Mouse (Mus musculus): ENCODE measurements around the gene 1700001K19Rik. TPM values are rescaled to one million over a fixed set of nuclear protein-coding genes. Genes with fewer than 3 reads are reported as not detected.
"Not testable (repeated sequence)": the region's sequence is repeated elsewhere in the genome, so short reads cannot be mapped to it uniquely, and the experiment has no call there.

The 1700001K19Rik gene
- polyA plus RNA-seq, 1 experiment from 2014 or later = 0.27 TPM

DNA sequence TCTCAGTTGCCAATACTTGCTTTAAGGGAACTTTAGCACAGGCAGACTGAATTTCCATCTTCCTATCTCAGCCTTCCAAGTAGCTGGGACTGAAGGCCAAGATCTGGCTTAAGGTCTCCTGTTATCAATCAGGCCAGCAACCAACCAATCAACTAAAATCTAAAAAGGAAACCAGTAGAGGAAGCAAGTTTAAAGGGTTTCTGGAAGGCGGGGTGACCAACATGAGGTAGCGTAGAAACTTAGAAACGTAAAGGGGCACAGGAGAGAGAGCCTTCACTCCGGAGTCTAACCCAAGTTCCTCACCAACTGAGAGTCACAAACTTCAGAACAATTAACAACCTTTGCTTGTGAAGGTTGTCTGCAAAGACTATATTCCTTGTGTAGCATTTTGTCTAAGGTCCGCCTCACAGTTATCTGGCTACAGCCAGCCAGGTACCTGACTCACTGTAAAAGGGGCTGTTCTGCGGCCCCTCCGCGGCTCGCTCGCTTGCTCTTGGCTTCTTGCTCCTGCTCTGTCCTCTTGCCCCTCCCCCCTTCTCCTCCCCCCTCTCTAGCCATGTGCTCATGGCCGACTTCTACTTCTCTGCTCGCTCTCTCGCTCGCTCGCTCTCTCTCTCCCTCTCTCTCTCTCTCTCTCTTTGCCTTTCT, 16.2 kb upstream of the 1700001K19Rik start:
- ATAC-seq (replicated peaks; ENCODE audit: low FRiP score) (no peak), DNase-seq (ENCODE audit: low spot score) (no peak)
- H3K9ac ChIP-seq (ENCODE audit: low read length) = peak overlapping the region; percentile 8; the same call in 1 of the 2 replicates
- H3K27me3 ChIP-seq (ENCODE audit: control insufficient read depth, insufficient read depth, low read length) = no peaks in the 10 kb centered on the region
- H3K27ac ChIP-seq (ENCODE audit: low read depth, low read length) = no peak overlapping the region
- H3K4me3 ChIP-seq (ENCODE audit: low read depth, low read length) = no peak overlapping the region
- whole genome bisulfite sequencing = 40% methylated on average over 15 of the region's 15 CpGs
- peaks cover 6% of the 10 kb centered on the region for H3K4me1 ChIP-seq (replicated peaks; ENCODE audit: control insufficient read depth, insufficient read depth, low read length)
- H3K4me2 ChIP-seq (ENCODE audit: low read depth, low read length, severe bottlenecking) = no peak overlapping the region
- H3K36me3 ChIP-seq (ENCODE audit: control insufficient read depth, insufficient read depth, low read length) = peaks cover 4% of the 10 kb centered on the region; the same call in 1 of the 2 replicates
- H3K9me3 ChIP-seq (ENCODE audit: control insufficient read depth, low read length) = no peaks in the 10 kb centered on the region

- 82% methylated on average over 1 of the region's 1 CpGs for whole genome bisulfite sequencing
- no peaks in the 10 kb centered on the region for H3K9me3 ChIP-seq (ENCODE audit: control insufficient read depth, low read length)
- no peaks in the 10 kb centered on the region for H3K27me3 ChIP-seq (ENCODE audit: control insufficient read depth, insufficient read depth, low read length)
- DNase-seq (ENCODE audit: low spot score) = no peak
- H3K36me3 ChIP-seq (ENCODE audit: control insufficient read depth, insufficient read depth, low read length) = peaks cover 4% of the 10 kb centered on the region; the same call in 1 of the 2 replicates
- peaks cover 6% of the 10 kb centered on the region for H3K4me1 ChIP-seq (replicated peaks; ENCODE audit: control insufficient read depth, insufficient read depth, low read length)
- ATAC-seq (replicated peaks; ENCODE audit: low FRiP score) = no peak
- H3K4me3 ChIP-seq (ENCODE audit: low read depth, low read length) = no peak overlapping the region
- H3K27ac ChIP-seq (ENCODE audit: low read depth, low read length) = no peak overlapping the region
- no peak overlapping the region for H3K4me2 ChIP-seq (ENCODE audit: low read depth, low read length, severe bottlenecking)
- H3K9ac ChIP-seq (ENCODE audit: low read length) = no peak overlapping the region
Observed at GRCm38 (mm10) chr12:110698080-110698479, 15.7 kb upstream of the 1700001K19Rik start.

- Histone ChIP-seq H3K27me3 (ENCODE audit: control insufficient read depth, insufficient read depth, low read length) (no peaks in the 10 kb centered on the region), H3K4me1 (replicated peaks; ENCODE audit: control insufficient read depth, insufficient read depth, low read length) (peaks cover 6% of the 10 kb centered on the region), H3K36me3 (ENCODE audit: control insufficient read depth, insufficient read depth, low read length) (peaks cover 4% of the 10 kb centered on the region; the same call in 1 of the 2 replicates), H3K4me3 (ENCODE audit: low read depth, low read length) (no peak overlapping the region), H3K9ac (ENCODE audit: low read length) (no peak overlapping the region), H3K9me3 (ENCODE audit: control insufficient read depth, low read length) (no peaks in the 10 kb centered on the region), H3K4me2 (ENCODE audit: low read depth, low read length, severe bottlenecking) (no peak overlapping the region), H3K27ac (ENCODE audit: low read depth, low read length) (no peak overlapping the region)
- ATAC-seq (replicated peaks; ENCODE audit: low FRiP score) = no peak
- 71% methylated on average over 5 of the region's 5 CpGs for WGBS
- DNase-seq (ENCODE audit: low spot score) = no peak
Observed at GRCm38 (mm10) chr12:110697457-110697856, 15.0 kb upstream of the 1700001K19Rik start.

DNA sequence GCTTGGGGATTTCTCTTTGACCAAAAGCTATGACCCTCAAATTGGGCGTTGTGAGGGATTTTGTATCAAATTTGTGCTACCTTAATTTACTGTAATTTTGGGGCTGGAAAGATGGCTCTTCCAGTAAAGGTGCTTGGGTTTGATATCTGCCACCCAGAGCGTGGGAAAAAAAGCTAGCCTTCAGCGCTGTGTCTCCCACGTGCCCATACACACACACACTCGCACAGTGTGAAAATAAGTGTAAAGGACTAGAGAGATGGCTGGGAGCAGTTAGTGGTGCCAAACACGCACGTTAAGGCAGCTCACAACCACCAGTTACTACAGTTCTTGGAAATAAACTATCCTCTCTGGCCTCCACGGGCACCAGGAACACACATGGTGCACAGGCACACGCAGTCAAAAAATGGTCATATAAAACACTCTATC, 14.6 kb upstream of the 1700001K19Rik start:
- H3K27ac ChIP-seq (ENCODE audit: low read depth, low read length) = peak overlapping the region; percentile 77
- peaks cover 4% of the 10 kb centered on the region; the same call in 1 of the 2 replicates for H3K36me3 ChIP-seq (ENCODE audit: control insufficient read depth, insufficient read depth, low read length)
- DNase-seq (ENCODE audit: low spot score) = no peak
- H3K4me2 ChIP-seq (ENCODE audit: low read depth, low read length, severe bottlenecking) = peak overlapping the region; percentile 83
- WGBS = 52% methylated on average over 9 of the region's 9 CpGs
- ATAC-seq (replicated peaks; ENCODE audit: low FRiP score) = no peak
- H3K4me3 ChIP-seq (ENCODE audit: low read depth, low read length) = peak overlapping the region; percentile 97
- no peaks in the 10 kb centered on the region for H3K9me3 ChIP-seq (ENCODE audit: control insufficient read depth, low read length)
- peak overlapping the region; percentile 87 for H3K9ac ChIP-seq (ENCODE audit: low read length)
- H3K4me1 ChIP-seq (replicated peaks; ENCODE audit: control insufficient read depth, insufficient read depth, low read length) = peaks cover 6% of the 10 kb centered on the region
- H3K27me3 ChIP-seq (ENCODE audit: control insufficient read depth, insufficient read depth, low read length) = no peaks in the 10 kb centered on the region

DNA sequence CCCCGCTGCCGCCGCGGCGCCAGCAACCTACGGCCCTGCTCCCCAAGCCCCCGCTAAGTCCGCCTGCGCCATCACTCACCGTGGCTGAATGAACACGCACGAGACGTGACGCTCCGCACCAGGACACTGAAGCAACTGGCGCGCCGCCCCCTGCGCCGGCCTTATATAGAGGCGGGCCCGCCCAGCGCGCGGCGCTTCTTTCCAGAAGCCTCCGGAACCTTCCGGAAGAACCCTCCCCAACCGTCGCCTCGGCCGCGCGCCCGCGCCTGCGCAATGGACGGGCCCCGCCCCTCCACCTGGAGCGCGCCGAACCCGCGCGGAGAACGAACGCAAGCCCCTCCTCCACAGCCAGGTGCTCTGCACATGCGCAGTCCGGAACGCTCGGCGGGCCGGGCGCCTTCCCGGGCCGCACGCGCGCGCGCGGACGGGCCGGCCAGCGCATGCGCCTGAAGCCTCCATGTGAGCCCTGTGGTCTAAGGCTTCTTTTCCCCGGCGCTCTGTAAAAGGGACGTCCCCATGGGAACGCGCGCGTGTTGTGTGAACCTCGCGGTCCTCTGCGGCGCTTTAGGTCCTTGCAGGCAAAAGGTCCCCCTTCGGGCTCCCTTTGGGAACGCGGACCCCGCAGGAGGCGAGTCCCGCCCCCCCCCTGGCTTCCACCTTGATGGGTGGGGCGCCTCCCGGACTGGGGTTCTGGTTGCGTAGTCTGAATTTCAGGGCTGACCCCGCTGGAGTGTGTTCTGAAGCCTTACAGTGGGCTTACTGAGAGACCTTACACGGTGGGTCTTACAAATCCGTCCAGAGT, 14.0 kb upstream of the 1700001K19Rik start:
- ATAC-seq (replicated peaks; ENCODE audit: low FRiP score) (peak; percentile 91), DNase-seq (ENCODE audit: low spot score) (peak; percentile 100)
- no peaks in the 10 kb centered on the region for H3K9me3 ChIP-seq (ENCODE audit: control insufficient read depth, low read length)
- peak overlapping the region; percentile 97 for H3K4me3 ChIP-seq (ENCODE audit: low read depth, low read length)
- peak overlapping the region; percentile 83 for H3K4me2 ChIP-seq (ENCODE audit: low read depth, low read length, severe bottlenecking)
- no peaks in the 10 kb centered on the region for H3K27me3 ChIP-seq (ENCODE audit: control insufficient read depth, insufficient read depth, low read length)
- under 1% methylated on average over 89 of the region's 89 CpGs for WGBS
- peaks cover 8% of the 10 kb centered on the region; the same call in 1 of the 2 replicates for H3K36me3 ChIP-seq (ENCODE audit: control insufficient read depth, insufficient read depth, low read length)
- H3K9ac ChIP-seq (ENCODE audit: low read length) = peak overlapping the region; percentile 99
- H3K4me1 ChIP-seq (replicated peaks; ENCODE audit: control insufficient read depth, insufficient read depth, low read length) = peaks cover 6% of the 10 kb centered on the region
- H3K27ac ChIP-seq (ENCODE audit: low read depth, low read length) = peak overlapping the region; percentile 90

GRCm38 (mm10) chr12:110695676-110696171, 13.3 kb upstream of the 1700001K19Rik start:
- under 1% methylated on average over 55 of the region's 55 CpGs for WGBS
- H3K4me1 ChIP-seq (replicated peaks; ENCODE audit: control insufficient read depth, insufficient read depth, low read length) = peaks cover 6% of the 10 kb centered on the region

DNA sequence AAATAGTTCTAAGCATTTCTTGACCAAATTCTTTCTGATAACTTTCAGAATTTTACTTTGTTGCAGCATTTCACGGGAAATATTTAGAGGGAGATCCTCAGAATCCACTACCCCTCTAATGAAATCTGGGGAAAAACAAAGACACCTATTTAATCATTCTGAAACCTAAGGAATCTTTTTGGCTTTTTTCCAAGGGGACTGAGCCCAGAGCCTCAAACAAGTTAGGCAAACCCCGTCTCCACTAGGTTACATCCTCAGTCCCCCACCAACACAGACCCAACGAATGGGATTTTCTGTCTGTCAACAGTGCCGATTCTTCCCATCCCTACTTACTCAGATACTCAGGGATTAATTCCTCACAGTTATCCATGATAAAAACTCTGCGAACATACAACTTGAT, 11.0 kb upstream of the 1700001K19Rik start:
- ATAC-seq (replicated peaks; ENCODE audit: low FRiP score); H3K27me3 ChIP-seq (ENCODE audit: control insufficient read depth, insufficient read depth, low read length); H3K9me3 ChIP-seq (ENCODE audit: control insufficient read depth, low read length); H3K27ac ChIP-seq (ENCODE audit: low read depth, low read length); DNase-seq (ENCODE audit: low spot score); H3K4me2 ChIP-seq (ENCODE audit: low read depth, low read length, severe bottlenecking); H3K9ac ChIP-seq (ENCODE audit: low read length); H3K4me3 ChIP-seq (ENCODE audit: low read depth, low read length); H3K4me1 ChIP-seq (replicated peaks; ENCODE audit: control insufficient read depth, insufficient read depth, low read length): not testable (repeated sequence)
- 86% methylated on average over 5 of the region's 5 CpGs for WGBS
- H3K36me3 ChIP-seq (ENCODE audit: control insufficient read depth, insufficient read depth, low read length) = peaks cover 22% of the 10 kb centered on the region

More at GRCm38 (mm10) chr12:110695676-110696171, 13.3 kb upstream of the 1700001K19Rik start:
- Histone ChIP-seq H3K9ac (ENCODE audit: low read length) (peak overlapping the region; percentile 99), H3K9me3 (ENCODE audit: control insufficient read depth, low read length) (no peaks in the 10 kb centered on the region), H3K27ac (ENCODE audit: low read depth, low read length) (peak overlapping the region; percentile 90), H3K4me2 (ENCODE audit: low read depth, low read length, severe bottlenecking) (peak overlapping the region; percentile 48), H3K36me3 (ENCODE audit: control insufficient read depth, insufficient read depth, low read length) (peaks cover 8% of the 10 kb centered on the region; the same call in 1 of the 2 replicates), H3K4me3 (ENCODE audit: low read depth, low read length) (peak overlapping the region; percentile 97), H3K27me3 (ENCODE audit: control insufficient read depth, insufficient read depth, low read length) (no peaks in the 10 kb centered on the region)
- ATAC-seq (replicated peaks; ENCODE audit: low FRiP score) (peak; percentile 72), DNase-seq (ENCODE audit: low spot score) (peak; percentile 85)

- Histone ChIP-seq H3K4me2 (ENCODE audit: low read depth, low read length, severe bottlenecking) (no peak overlapping the region), H3K9me3 (ENCODE audit: control insufficient read depth, low read length) (no peaks in the 10 kb centered on the region), H3K27ac (ENCODE audit: low read depth, low read length) (no peak overlapping the region), H3K27me3 (ENCODE audit: control insufficient read depth, insufficient read depth, low read length) (no peaks in the 10 kb centered on the region), H3K9ac (ENCODE audit: low read length) (no peak overlapping the region), H3K4me1 (replicated peaks; ENCODE audit: control insufficient read depth, insufficient read depth, low read length) (peaks cover 6% of the 10 kb centered on the region), H3K36me3 (ENCODE audit: control insufficient read depth, insufficient read depth, low read length) (peaks cover 25% of the 10 kb centered on the region), H3K4me3 (ENCODE audit: low read depth, low read length) (no peak overlapping the region)
- DNase-seq (ENCODE audit: low spot score) = no peak
- ATAC-seq (replicated peaks; ENCODE audit: low FRiP score) = no peak
- WGBS = 86% methylated on average over 6 of the region's 6 CpGs
Observed at GRCm38 (mm10) chr12:110689919-110690643, 7.7 kb upstream of the 1700001K19Rik start.

All from forebrain, embryonic 11.5 days (tissue).